Mouse (Mus musculus) liver, embryonic 14.5 days (tissue): ENCODE data around the gene Pmf1. TPM values are rescaled to one million over a fixed set of nuclear protein-coding genes. Genes with fewer than 3 reads are reported as not detected.

Source experiments
- ATAC-seq: fragments of 200-750 bp; cut with Nextera tagmentation; 2 replicates; pipeline ENCODE4 v1.8.0; 2017; ENCODE audit warnings: moderate number of reproducible peaks, mild to moderate bottlenecking, moderate library complexity; ENCODE audit not compliant: insufficient read depth
- DNase-seq, 3 experiments: peaks; one replicate each; pipeline ENCODE4 v3.0.0-alpha.2; 2012 to 2013; ENCODE audit warnings: low read depth in 3 of 3, low spot score in 3 of 3
- H3K27ac ChIP-seq: fragments of 300-500 bp; sonication (generic); 2 replicates; pipeline ENCODE4 v1.5.1; 2014; ENCODE audit warnings: moderate library complexity, mild to moderate bottlenecking, control low read depth, inconsistent platforms
- H3K27me3 ChIP-seq: fragments of 300-500 bp; sonication (generic); 2 replicates; pipeline ENCODE4 v1.6.1; 2014; ENCODE audit warnings: mild to moderate bottlenecking, low read length, moderate library complexity; ENCODE audit not compliant: control insufficient read depth, insufficient read depth
- H3K36me3 ChIP-seq: fragments of 300-500 bp; sonication (generic); replicated peaks from 2 replicates; pipeline ENCODE4 v1.6.1; 2014; ENCODE audit warnings: low read depth; ENCODE audit not compliant: control insufficient read depth, insufficient read depth
- H3K4me1 ChIP-seq, 2 experiments: fragments of 200-500 bp in 1 of 2; fragments of 300-500 bp in 1 of 2; sonication (generic) in 1 of 2; replicated peaks; 2 replicates each; pipeline ENCODE4 v1.6.1; 2012 to 2014; ENCODE audit warnings: antibody characterized with exemption in 1 of 2, inconsistent platforms in 1 of 2, low read length in 1 of 2; ENCODE audit not compliant: control insufficient read depth in 2 of 2, insufficient read depth in 2 of 2
- H3K4me2 ChIP-seq: fragments of 300-500 bp; sonication (generic); 2 replicates; pipeline ENCODE4 v1.6.1; 2014; ENCODE audit warnings: low read depth, mild to moderate bottlenecking, control low read depth, moderate library complexity
- H3K4me3 ChIP-seq, 2 experiments: fragments of 200-500 bp in 1 of 2; fragments of 300-500 bp in 1 of 2; sonication (generic) in 1 of 2; 2 replicates each; pipeline ENCODE4 v1.5.1; 2012 to 2014; ENCODE audit warnings: low read depth in 2 of 2, low read length in 2 of 2, mild to moderate bottlenecking in 2 of 2, control low read depth in 1 of 2, inconsistent platforms in 1 of 2, moderate library complexity in 1 of 2; ENCODE audit not compliant: insufficient read depth in 1 of 2
- H3K9ac ChIP-seq: fragments of 300-500 bp; sonication (generic); replicated peaks from 2 replicates; pipeline ENCODE4 v1.6.1; 2014; ENCODE audit warnings: mild to moderate bottlenecking, control low read depth, moderate library complexity
- H3K9me3 ChIP-seq: fragments of 300-500 bp; sonication (generic); 2 replicates; pipeline ENCODE4 v1.6.1; 2016; ENCODE audit warnings: low read length, mixed read lengths; ENCODE audit not compliant: control insufficient read depth
- CTCF ChIP-seq: IDR thresholded peaks from 2 replicates; pipeline ENCODE4 v1.5.1; 2016; ENCODE audit warnings: antibody characterized with exemption, low read depth, control low read depth
- EP300 ChIP-seq: IDR thresholded peaks from 2 replicates; pipeline ENCODE4 v1.6.1; 2016; ENCODE audit warnings: antibody characterized with exemption, low read depth
- WGBS: fragments of 180-500 bp; shearing (Covaris S2); extraction: QIAGEN DNeasy Blood & Tissue Kit; methylation state at CpG from one replicate; pipeline ENCODE4 v1.1.7; 2014; ENCODE audit not compliant: insufficient replicate concordance; 5-methylcytosine and 5-hydroxymethylcytosine counted together
- polyA plus RNA-seq, 2 experiments: library from polyadenylated mRNA; depleted of rRNA in 1 of 2; stranded (reverse) in 1 of 2; unstranded in 1 of 2; fragments of >200 nt; fragmentation: Nextera tagmentation in 1 of 2; extraction: Ambion mirVana in 1 of 2; gene quantifications; 2 replicates each; pipeline versions ENCODE4 v1.2.1 to v1.2.3; 2012 to 2014

Pmf1 gene
- polyA plus RNA-seq, 2 experiments, result 60.6 to 73.8 TPM

DNA sequence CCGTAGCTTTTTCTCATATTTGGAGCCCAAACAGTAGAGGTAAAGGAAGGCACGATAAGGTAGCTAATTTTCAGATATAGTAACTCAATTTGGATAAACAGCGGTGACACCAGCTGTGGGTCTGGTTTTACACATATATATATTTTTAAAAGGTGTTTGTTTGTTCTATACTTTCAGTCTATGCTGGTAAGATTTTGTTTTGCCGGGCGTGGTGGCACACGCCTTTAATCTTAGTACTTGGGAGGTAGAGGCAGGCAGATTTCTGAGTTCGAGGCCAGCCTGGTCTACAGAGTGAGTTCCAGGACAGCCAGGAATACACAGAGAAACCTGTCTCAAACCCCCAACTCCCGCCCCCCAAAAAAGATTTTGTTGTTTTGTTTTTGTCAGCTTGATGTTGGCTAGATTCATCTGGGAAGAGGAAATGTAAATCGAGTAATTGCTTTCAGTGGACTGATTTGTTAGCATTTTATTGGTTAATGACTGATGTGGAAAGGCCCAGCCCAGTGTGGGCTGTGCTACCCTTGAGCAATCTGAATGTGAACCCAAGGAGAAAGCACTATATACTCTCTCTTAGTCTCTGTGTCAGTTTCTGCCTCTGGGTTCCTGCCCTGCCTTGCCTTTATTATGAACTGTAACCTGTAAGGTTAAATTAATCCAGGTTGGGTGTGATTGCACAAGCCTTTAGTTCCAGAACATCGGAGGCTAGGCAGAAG lies 15.7 kb upstream of the Pmf1 start:
- TF ChIP-seq CTCF (no peak), EP300 (no peak)
- H3K4me1 ChIP-seq, result peaks cover 23 to 35% of the 10 kb centered on the region in 2 experiments
- ATAC-seq (no peak), DNase-seq (no peak)
- H3K27ac ChIP-seq, result no peak overlapping the region
- H3K4me3 ChIP-seq, result peak overlapping the region in 1 of 2 experiments; percentile 76; a peak in 1 of 4 replicates
- H3K9me3 ChIP-seq, result no peaks in the 10 kb centered on the region
- peak overlapping the region; percentile 63 for H3K4me2 ChIP-seq
- no peak overlapping the region for H3K9ac ChIP-seq
- no peaks in the 10 kb centered on the region for H3K36me3 ChIP-seq
- no peaks in the 10 kb centered on the region; the same call in 1 of the 2 replicates for H3K27me3 ChIP-seq
- WGBS, result 68% methylated on average over 10 of the region's 10 CpGs

- Histone ChIP-seq H3K27ac (peak overlapping the region; percentile 33), H3K9me3 (no peaks in the 10 kb centered on the region), H3K4me2 (peak overlapping the region; percentile 63), H3K4me3 (peak overlapping the region in 1 of 2 experiments; percentile 76; a peak in 2 of 4 replicates), H3K36me3 (peaks cover 5% of the 10 kb centered on the region; the same call in 1 of the 2 replicates), H3K4me1 (peaks cover 23 to 35% of the 10 kb centered on the region in 2 experiments), H3K27me3 (no peaks in the 10 kb centered on the region; the same call in 1 of the 2 replicates), H3K9ac (no peak overlapping the region)
- ATAC-seq (no peak), DNase-seq (no peak)
- no peak for TF ChIP-seq CTCF
- no peak for TF ChIP-seq EP300
- 12% methylated on average over 2 of the region's 2 CpGs for WGBS
These were observed 15.2 kb upstream of the Pmf1 start for GRCm38 (mm10) chr3:88425330-88425689.

GRCm38 (mm10) chr3:88424605-88425329 lies 14.6 kb upstream of the Pmf1 start, which contains the start of gene Slc25a44:
Gene Slc25a44 (minus strand): TSS chr3:88425139.
- Histone ChIP-seq H3K27ac (peak within 1 kb of the TSS; percentile 53), H3K4me3 (peak within 1 kb of the TSS; percentile 74 to 76), H3K4me2 (peak within 1 kb of the TSS; percentile 81), H3K9ac (peak within 1 kb of the TSS; percentile 70), H3K4me1 (peaks cover 23 to 35% of the 10 kb centered on the region in 2 experiments), H3K27me3 (no peaks in the 10 kb centered on the region; the same call in 1 of the 2 replicates), H3K9me3 (no peaks in the 10 kb centered on the region), H3K36me3 (peaks cover 11% of the 10 kb centered on the region; the same call in 1 of the 2 replicates)
- under 1% methylated on average over 35 of the region's 35 CpGs for WGBS
- TF ChIP-seq CTCF (no peak), EP300 (no peak)
- peak; percentile 97 for ATAC-seq
- DNase-seq, result peak; percentile 99

DNA sequence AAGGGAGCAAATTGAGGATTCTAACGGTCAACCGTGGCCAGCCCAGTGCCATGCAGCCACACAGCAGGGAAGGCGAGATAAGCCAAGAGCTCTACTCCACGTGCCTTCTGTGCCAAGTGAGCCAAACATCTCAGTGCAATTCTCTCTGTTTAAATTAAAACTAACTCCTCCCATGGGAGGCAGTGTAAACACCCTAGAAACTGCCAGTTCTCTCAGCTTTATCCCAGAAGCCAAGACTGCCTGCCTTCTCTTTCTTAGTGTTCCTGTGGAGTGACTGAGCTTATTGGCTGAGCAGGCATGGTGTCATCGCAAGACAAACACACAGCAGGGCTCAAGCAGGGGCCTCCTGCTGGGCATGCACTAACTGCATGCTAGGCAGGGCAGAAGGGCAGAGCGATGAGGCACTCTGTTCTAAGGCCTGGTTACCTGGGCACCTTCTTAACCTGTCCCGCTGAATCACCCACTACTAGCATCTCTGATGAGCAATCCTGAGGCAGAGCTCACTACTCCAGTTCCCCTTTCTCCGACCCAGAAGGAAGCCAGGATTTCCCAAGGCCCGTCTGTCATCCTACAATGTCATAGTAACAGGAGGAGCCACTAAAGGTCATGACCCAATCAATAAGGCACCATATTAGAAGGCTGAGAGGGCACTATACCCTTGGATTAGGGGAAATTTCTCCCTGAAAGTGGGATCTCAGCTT lies 12.0 kb upstream of the Pmf1 start:
- Histone ChIP-seq H3K4me3 (no peak overlapping the region), H3K4me2 (peak overlapping the region; percentile 32), H3K36me3 (peaks cover 14% of the 10 kb centered on the region), H3K27me3 (no peaks in the 10 kb centered on the region), H3K9me3 (no peaks in the 10 kb centered on the region), H3K4me1 (peaks cover 23 to 31% of the 10 kb centered on the region in 2 experiments), H3K9ac (no peak overlapping the region), H3K27ac (peak overlapping the region; percentile 39)
- WGBS, result 30% methylated on average over 9 of the region's 9 CpGs
- peak; percentile 43; the same call in 1 of the 2 replicates for TF ChIP-seq EP300
- peak; percentile 52 for TF ChIP-seq CTCF
- peak in 1 of 3 experiments; percentile 18 for DNase-seq
- ATAC-seq, result no peak
